In the genomic region with DNA sequence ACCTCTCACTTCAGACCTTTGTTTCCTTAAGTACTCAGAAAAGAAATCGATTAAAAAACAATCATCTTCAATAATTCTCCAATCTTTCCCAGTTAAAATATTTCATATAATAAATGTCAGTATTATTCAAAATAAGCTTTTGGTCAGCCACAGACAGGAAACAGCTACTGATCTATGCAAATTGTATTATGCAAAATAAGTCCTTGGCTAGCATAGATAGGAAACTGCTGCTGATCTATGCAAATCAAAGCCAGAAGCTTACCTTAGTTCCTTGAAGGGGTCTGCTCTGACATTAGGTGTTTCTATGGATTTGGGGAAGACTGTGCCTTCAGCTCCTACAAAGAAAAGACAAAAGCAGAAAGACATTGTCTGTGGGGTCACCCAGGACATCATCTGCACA, we compare ENCODE assay signal across 35 mouse cellular contexts.
"Had no signal": no experiment of that assay in that cellular context is flagged by ENCODE, and none has a peak within 500 bp of the region (broad histone marks: within the 10 kb centered on the region; RNA-seq: fewer than 3 reads in every experiment).

No protein-coding gene starts in this region.

- H3K36me3 ChIP-seq: heart, embryonic 10.5 days; heart, embryonic 12.5 days; heart, embryonic 13.5 days; heart, embryonic 15.5 days; hindbrain, embryonic 10.5 days; hindbrain, embryonic 12.5 days; hindbrain, embryonic 13.5 days; hindbrain, embryonic 15.5 days; intestine, embryonic 15.5 days; kidney, embryonic 15.5 days had no signal

- H3K9ac ChIP-seq: heart, embryonic 12.5 days; heart, embryonic 13.5 days; heart, embryonic 15.5 days; hindbrain, embryonic 12.5 days; hindbrain, embryonic 13.5 days; hindbrain, embryonic 14.5 days; hindbrain, embryonic 15.5 days; intestine, embryonic 15.5 days; kidney, embryonic 15.5 days had no signal

- H3K27me3 ChIP-seq: heart, embryonic 12.5 days; heart, embryonic 13.5 days; heart, embryonic 15.5 days; hindbrain, embryonic 12.5 days; hindbrain, embryonic 13.5 days; hindbrain, embryonic 15.5 days; intestine, embryonic 15.5 days; kidney, embryonic 15.5 days had no signal

- H3K27ac ChIP-seq: heart, embryonic 10.5 days; heart, embryonic 13.5 days; heart, embryonic 15.5 days; hindbrain, embryonic 10.5 days; hindbrain, embryonic 12.5 days; hindbrain, embryonic 13.5 days; hindbrain, embryonic 14.5 days; hindbrain, embryonic 15.5 days; hindbrain, postnatal 0 days; intestine, embryonic 15.5 days; kidney, embryonic 15.5 days; kidney, postnatal 0 days; layer of hippocampus, adult 2 months had no signal

- ATAC-seq: hindbrain, embryonic 16.5 days; hindbrain, postnatal 0 days; inflammation-experienced regulatory T-cells, adult 6 months; intestine, embryonic 15.5 days; intestine, embryonic 16.5 days; intestine, postnatal 0 days had no signal

- H3K4me1 ChIP-seq: heart, embryonic 10.5 days; heart, embryonic 12.5 days; heart, embryonic 13.5 days; heart, embryonic 15.5 days; hindbrain, embryonic 10.5 days; hindbrain, embryonic 12.5 days; hindbrain, embryonic 13.5 days; hindbrain, embryonic 15.5 days; intestine, embryonic 15.5 days; kidney, embryonic 15.5 days had no signal

- H3K9me3 ChIP-seq: heart, embryonic 10.5 days; heart, embryonic 12.5 days; heart, embryonic 13.5 days; heart, embryonic 15.5 days; hindbrain, embryonic 10.5 days; hindbrain, embryonic 12.5 days; hindbrain, embryonic 13.5 days; hindbrain, embryonic 15.5 days; intestine, embryonic 15.5 days; kidney, embryonic 15.5 days had no signal

- H3K4me2 ChIP-seq: heart, embryonic 11.5 days; heart, embryonic 12.5 days; heart, embryonic 13.5 days; heart, embryonic 15.5 days; hindbrain, embryonic 12.5 days; hindbrain, embryonic 13.5 days; hindbrain, embryonic 14.5 days; hindbrain, embryonic 15.5 days; intestine, embryonic 15.5 days; kidney, embryonic 15.5 days had no signal

- H3K4me3 ChIP-seq: heart, embryonic 10.5 days; heart, embryonic 12.5 days; heart, embryonic 13.5 days; heart, embryonic 15.5 days; hindbrain, embryonic 10.5 days; hindbrain, embryonic 12.5 days; hindbrain, embryonic 13.5 days; hindbrain, embryonic 15.5 days; intestine, embryonic 15.5 days; kidney, embryonic 15.5 days; layer of hippocampus, adult 2 months had no signal

- DNase-seq: heart, postnatal 10 days; heart, postnatal 14 days; heart, postnatal 36 days; heart, postnatal 4 days; kidney, adult 11 months; kidney, adult 18-20 months; kidney, adult 2 months; kidney, adult 8-10 months; kidney, adult 9 months; kidney, postnatal 10 days; kidney, postnatal 14 days; kidney, postnatal 25 days; kidney, postnatal 36 days; kidney, postnatal 4 days; layer of hippocampus, adult 9-11 months; layer of hippocampus, postnatal 36 days had no signal
